Mouse (Mus musculus): ENCODE data around the gene Tbc1d9b.

GRCm38 (mm10) chr11:50180478-50181231 lies 49.5 kb downstream of the Tbc1d9b start:
- TF ChIP-seq POLR2A (IDR thresholded peaks at IDR 0.05; ENCODE audit: borderline replicate concordance, extremely low read depth, insufficient read depth, insufficient read length, poor library complexity, severe bottlenecking) (no peak), CTCF (IDR thresholded peaks at IDR 0.05; ENCODE audit: borderline replicate concordance, extremely low read depth, insufficient read depth, insufficient read length) (no peak)
